Mouse (Mus musculus) brain, adult 10 weeks (tissue): ENCODE measurements around the gene Urgcp. TPM values are rescaled to one million over a fixed set of nuclear protein-coding genes. Genes with fewer than 3 reads are reported as not detected.

Experiments used
- polyA plus RNA-seq: library from polyadenylated mRNA; stranded (reverse); fragments of 350-450 nt; fragmentation: Illumina TruSeq; extraction: RNeasy Lipid Tissue Mini Kit (QIAGEN cat#74804); gene quantifications from one replicate; pipeline ENCODE4 v1.2.3, GENCODE M21; 2015; ENCODE audit warnings: low read depth, low replicate concordance

The Urgcp gene
- 36.3 TPM for polyA plus RNA-seq

DNA sequence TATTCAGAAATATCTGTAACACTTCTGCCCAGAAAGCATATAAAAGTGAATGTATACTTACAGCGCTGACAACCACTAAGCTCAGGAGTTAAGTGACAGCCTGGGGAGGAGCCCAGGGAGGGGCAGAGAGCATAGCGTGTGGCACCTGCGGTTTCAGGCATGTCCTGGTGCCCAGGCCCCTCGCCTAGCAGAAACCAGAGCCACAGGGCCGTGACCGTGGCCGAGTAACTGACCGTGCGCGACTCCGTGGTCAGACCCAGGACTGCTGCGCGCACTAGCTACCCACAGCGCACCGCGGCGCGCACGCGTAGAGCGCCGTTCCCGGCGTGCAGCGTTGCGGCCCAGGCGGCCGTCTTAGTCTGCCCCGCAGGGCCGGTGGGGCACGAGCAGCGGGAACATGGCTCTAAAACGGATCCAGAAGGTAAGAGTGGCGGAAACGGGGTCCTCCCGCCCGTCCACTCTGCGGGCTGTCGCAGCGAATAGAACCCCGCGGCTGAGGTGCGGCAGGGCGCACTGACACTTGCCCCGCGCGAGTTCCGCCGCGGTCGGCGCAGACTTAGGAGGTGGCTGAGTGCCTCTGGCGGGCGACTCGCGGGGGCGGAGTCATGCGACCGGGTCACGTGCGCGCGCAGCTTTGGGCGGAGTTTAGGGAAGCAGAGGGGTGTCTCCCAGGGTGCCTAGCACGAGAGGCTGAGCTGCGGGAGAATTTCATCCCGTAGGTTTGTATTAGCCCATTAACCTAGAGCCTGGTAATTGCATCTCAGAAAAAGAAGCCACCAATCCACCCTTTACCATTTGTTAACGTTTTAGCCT lies at the start of gene Urgcp:
Gene Urgcp, minus strand, starts transcription at position 557 of the 813 bp plus-strand sequence.

DNA sequence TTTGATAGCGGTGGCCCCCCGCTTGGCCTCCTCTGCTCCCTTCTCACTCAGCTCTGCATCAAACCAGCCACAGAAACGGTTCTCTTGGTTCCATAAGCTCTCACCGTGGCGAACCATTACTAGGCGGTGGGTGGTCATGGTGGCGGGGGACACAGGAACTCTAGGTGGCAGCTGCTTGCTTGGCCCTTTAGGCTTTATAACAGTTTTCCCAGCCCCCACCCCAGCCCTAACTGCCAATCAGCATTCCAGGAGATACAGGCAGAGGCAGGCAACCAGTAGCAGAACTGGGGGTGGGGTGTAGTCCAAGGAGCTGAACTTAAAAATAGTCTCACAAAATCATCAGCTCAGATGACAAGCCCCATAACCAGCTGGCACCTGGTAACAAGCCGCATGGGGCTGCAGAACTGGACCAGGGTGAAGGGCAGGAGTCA lies 41.4 kb upstream of the Urgcp start, which contains the start of gene Pgam2:
Gene Pgam2, minus strand, starts transcription at position 183 of the 431 bp plus-strand sequence.

DNA sequence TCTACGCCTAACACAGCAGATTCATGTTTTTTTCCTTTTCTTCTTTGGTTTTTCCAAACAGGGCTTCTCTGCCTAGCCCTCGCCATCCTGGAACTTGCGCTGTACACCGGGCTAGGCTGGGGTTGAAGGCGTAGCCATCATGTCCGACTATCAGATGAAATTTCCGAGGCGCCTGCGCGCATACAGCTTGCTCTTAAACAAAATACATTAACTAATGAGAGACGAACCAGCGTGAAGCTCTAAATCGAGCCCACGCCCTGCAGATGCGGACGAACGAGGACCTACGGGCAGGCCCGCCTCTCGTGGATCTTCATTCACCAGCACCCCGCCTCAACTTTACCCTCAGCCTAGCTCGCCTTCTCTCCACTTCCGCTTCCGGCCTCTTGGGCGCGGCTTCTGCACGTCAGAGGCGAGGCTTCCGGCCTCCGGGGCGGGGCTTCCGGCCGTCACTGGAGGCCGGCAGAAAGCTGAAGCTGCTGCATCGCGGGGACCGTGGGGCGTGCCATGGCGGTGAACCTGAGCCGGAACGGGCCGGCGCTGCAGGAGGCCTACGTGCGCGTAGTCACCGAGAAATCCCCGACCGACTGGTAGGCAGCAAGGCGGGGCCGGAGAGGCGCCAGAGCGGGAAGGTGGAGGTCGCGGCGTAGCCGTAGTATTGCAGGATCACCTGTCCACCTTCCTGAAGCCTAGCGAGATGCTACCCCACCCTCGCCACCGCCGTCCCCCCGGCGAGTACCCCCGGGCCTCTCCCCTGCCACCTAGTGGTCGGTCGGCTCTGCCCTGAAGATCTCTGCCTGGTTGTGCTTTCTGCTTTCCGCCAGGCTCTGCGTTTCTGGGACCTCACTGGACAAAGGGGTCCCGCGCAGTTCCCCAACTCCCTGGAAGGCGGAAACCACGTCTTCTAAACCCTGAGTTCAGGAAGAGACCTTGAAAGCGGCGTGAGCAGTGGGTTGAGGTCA lies 26.2 kb upstream of the Urgcp start, which contains the start of gene Dbnl:
Gene Dbnl, plus strand, starts transcription at position 433 of the 959 bp plus-strand sequence.

DNA sequence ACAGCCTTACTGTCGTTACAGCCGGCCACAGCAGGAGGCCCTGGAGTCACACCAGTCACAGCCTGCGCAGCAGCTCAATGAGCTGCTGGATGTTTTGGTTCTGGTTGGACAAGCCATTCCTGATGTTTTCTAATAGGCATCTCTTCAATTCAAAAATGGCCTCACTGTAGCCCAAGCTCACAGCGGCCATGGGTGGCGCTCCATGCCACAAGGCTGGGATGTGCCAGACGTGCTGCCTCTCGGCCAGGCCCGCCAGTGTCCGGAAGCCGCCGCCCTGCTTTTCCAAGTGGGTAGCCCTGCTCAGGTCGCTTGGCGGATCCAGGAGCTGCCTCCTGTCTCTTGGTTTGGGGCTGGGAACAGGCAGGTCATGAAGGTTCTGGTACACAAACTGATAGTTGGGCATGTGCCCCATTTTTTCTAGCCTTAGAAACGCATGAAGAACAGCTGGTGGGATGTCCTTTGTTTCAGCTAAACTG lies 46.5 kb downstream of the Urgcp start, which contains the start of gene Mrps24:
Gene Mrps24, minus strand, starts transcription at position 51 of the 476 bp plus-strand sequence.

Other genes with a start within 250 kb of the Urgcp start
- gene Xbp1, start 241.7 kb downstream of the Urgcp start, polyA plus RNA-seq: 106 TPM
- 16.6 TPM for gene Ccdc117, start 220.2 kb downstream of the Urgcp start, polyA plus RNA-seq
- not detected for gene Ankrd36, start 192.7 kb downstream of the Urgcp start, polyA plus RNA-seq
- 77.8 TPM for gene Mrps24, start 46.7 kb downstream of the Urgcp start, polyA plus RNA-seq
- gene Dbnl, start 26.1 kb upstream of the Urgcp start, polyA plus RNA-seq: 78.1 TPM
- gene Pgam2, start 41.4 kb upstream of the Urgcp start, polyA plus RNA-seq: 14.5 TPM
- 6.7 TPM for gene Polm, start 75.6 kb upstream of the Urgcp start, polyA plus RNA-seq
- 10.4 TPM for gene Aebp1, start 99.6 kb upstream of the Urgcp start, polyA plus RNA-seq
- 22.3 TPM for gene Pold2, start 115.9 kb upstream of the Urgcp start, polyA plus RNA-seq
- not detected for gene Myl7, start 136.4 kb upstream of the Urgcp start, polyA plus RNA-seq
- 2.3 TPM for gene Gck, start 187.7 kb upstream of the Urgcp start, polyA plus RNA-seq
- 102 TPM for gene Ykt6, start 193.3 kb upstream of the Urgcp start, polyA plus RNA-seq